Mouse (Mus musculus) megakaryocyte-erythroid progenitor cell, adult 5 weeks (primary cell): Measurements from ENCODE around the gene 1700123O20Rik. TPM values are rescaled to one million over a fixed set of nuclear protein-coding genes. Genes with fewer than 3 reads are reported as not detected.

ENCODE experiments used
- polyA plus RNA-seq: library from polyadenylated mRNA; stranded (reverse); fragments of >175 nt; gene quantifications from 2 replicates; pipeline ENCODE4 v1.2.3, GENCODE M21; 2012

Gene 1700123O20Rik
- polyA plus RNA-seq = 97.6 and 115 TPM in 2 replicates

GRCm38 (mm10) chr14:54686063-54686521 is at the start of gene 1700123O20Rik:
Gene 1700123O20Rik, plus strand, starts transcription at chr14:54686216.

GRCm38 (mm10) chr14:54640946-54641304 is 45.1 kb upstream of the 1700123O20Rik start, which contains the start of gene Gm17606:
Gene Gm17606, plus strand, starts transcription at chr14:54640952.

GRCm38 (mm10) chr14:54641305-54641969 is 44.6 kb upstream of the 1700123O20Rik start, which contains the start of gene Cdh24:
Gene Cdh24, minus strand, starts transcription at chr14:54641364.

GRCm38 (mm10) chr14:54686522-54687143 is 617 bp downstream of the 1700123O20Rik start, which contains the start of gene Acin1:
Gene Acin1, minus strand, starts transcription at chr14:54686931.

GRCm38 (mm10) chr14:54698733-54699132 is 12.7 kb downstream of the 1700123O20Rik start, which contains the start of gene Gm29776:
Gene Gm29776, minus strand, starts transcription at chr14:54698833.

GRCm38 (mm10) chr14:54712074-54712473 is 26.1 kb downstream of the 1700123O20Rik start, which contains the start of gene Cebpe:
Gene Cebpe, minus strand, starts transcription at chr14:54712174.

Other genes with a start within 250 kb of the 1700123O20Rik start
- gene Lrp10, start 222.1 kb upstream of the 1700123O20Rik start, polyA plus RNA-seq = 296 and 301 TPM in 2 replicates
- gene Rem2, start 210.1 kb upstream of the 1700123O20Rik start, polyA plus RNA-seq = 3.4 and 4.2 TPM in 2 replicates
- 273 and 283 TPM in 2 replicates for gene Prmt5, start 168.7 kb upstream of the 1700123O20Rik start, polyA plus RNA-seq
- gene Haus4, start 131.6 kb upstream of the 1700123O20Rik start, polyA plus RNA-seq = 99.9 and 102 TPM in 2 replicates
- 1.2 and 1.8 TPM in 2 replicates for gene Ajuba, start 108.7 kb upstream of the 1700123O20Rik start, polyA plus RNA-seq
- gene 4931414P19Rik, start 80.2 kb upstream of the 1700123O20Rik start, polyA plus RNA-seq = 16.5 and 26.8 TPM in 2 replicates
- gene Psmb5, start 68.2 kb upstream of the 1700123O20Rik start, polyA plus RNA-seq = 171 and 175 TPM in 2 replicates
- 0.03 TPM in 1 of 2 replicates, not detected in the other for gene Psmb11, start 64.8 kb upstream of the 1700123O20Rik start, polyA plus RNA-seq
- not detected in 2 replicates for gene Gm17606, start 45.3 kb upstream of the 1700123O20Rik start, polyA plus RNA-seq
- 8.6 and 11.3 TPM in 2 replicates for gene Cdh24, start 44.9 kb upstream of the 1700123O20Rik start, polyA plus RNA-seq
- 689 and 1,048 TPM in 2 replicates for gene Acin1, start 715 bp downstream of the 1700123O20Rik start, polyA plus RNA-seq
- 0.06 TPM in 1 of 2 replicates, not detected in the other for gene Gm29776, start 12.6 kb downstream of the 1700123O20Rik start, polyA plus RNA-seq
- gene Cebpe, start 26.0 kb downstream of the 1700123O20Rik start, polyA plus RNA-seq = 125 and 136 TPM in 2 replicates
- gene Slc7a8, start 95.7 kb downstream of the 1700123O20Rik start, polyA plus RNA-seq = 4.6 and 7.5 TPM in 2 replicates
- gene Rnf212b, start 127.9 kb downstream of the 1700123O20Rik start, polyA plus RNA-seq = not detected in 2 replicates
- 2.0 and 2.2 TPM in 2 replicates for gene Homez, start 184.7 kb downstream of the 1700123O20Rik start, polyA plus RNA-seq
- 8.8 and 12.7 TPM in 2 replicates for gene Ppp1r3e, start 191.3 kb downstream of the 1700123O20Rik start, polyA plus RNA-seq
- gene Bcl2l2, start 197.2 kb downstream of the 1700123O20Rik start, polyA plus RNA-seq = 25.6 and 34.5 TPM in 2 replicates
- gene Gm20521, start 197.2 kb downstream of the 1700123O20Rik start, polyA plus RNA-seq = 0.82 and 5.2 TPM in 2 replicates
- gene Pabpn1, start 206.3 kb downstream of the 1700123O20Rik start, polyA plus RNA-seq = 282 and 412 TPM in 2 replicates
- gene Slc22a17, start 226.9 kb downstream of the 1700123O20Rik start, polyA plus RNA-seq = 6.5 and 12.9 TPM in 2 replicates
- gene Efs, start 239.9 kb downstream of the 1700123O20Rik start, polyA plus RNA-seq = 0.08 TPM in 1 of 2 replicates, not detected in the other
- not detected in 2 replicates for gene Il25, start 246.5 kb downstream of the 1700123O20Rik start, polyA plus RNA-seq